Mouse (Mus musculus) MEL (cell line): ENCODE measurements around the gene Tfdp2.

Source experiments
- CHD2 ChIP-seq: IDR thresholded peaks from 2 replicates; pipeline ENCODE4 v1.6.1; 2011; ENCODE audit warnings: low read length, improper control_type of control experiment
- CTCF ChIP-seq, 3 experiments: IDR thresholded peaks in 2 of 3; conservative IDR thresholded peaks in 1 of 3; 2 replicates each; pipeline ENCODE4 v1.5.1; 2011 to 2012; ENCODE audit warnings: low read length in 3 of 3, low read depth in 2 of 3, mild to moderate bottlenecking in 2 of 3, improper control_type of control experiment in 1 of 3, inconsistent platforms in 1 of 3, mixed read lengths in 1 of 3, moderate library complexity in 1 of 3; ENCODE audit not compliant: control insufficient read depth in 1 of 3, insufficient read depth in 1 of 3, poor library complexity in 1 of 3, severe bottlenecking in 1 of 3
- EP300 ChIP-seq, 2 experiments: IDR thresholded peaks; 2 replicates each; pipeline ENCODE4 v1.6.1; 2011; ENCODE audit warnings: improper control_type of control experiment in 2 of 2, low read length in 2 of 2, low read depth in 1 of 2, mild to moderate bottlenecking in 1 of 2
- GABPA ChIP-seq: IDR thresholded peaks from 2 replicates; pipeline ENCODE4 v1.6.1; 2012; ENCODE audit warnings: low read depth, mild to moderate bottlenecking, inconsistent platforms, low read length, improper control_type of control experiment, moderate library complexity
- GATA1 ChIP-seq: IDR thresholded peaks from 2 replicates; pipeline ENCODE4 v1.6.1; 2011; ENCODE audit warnings: low read depth, low read length, improper control_type of control experiment
- MAX ChIP-seq: IDR thresholded peaks from 2 replicates; pipeline ENCODE4 v1.6.1; 2011; ENCODE audit warnings: low read length, improper control_type of control experiment
- NELFE ChIP-seq: IDR thresholded peaks from 2 replicates; pipeline ENCODE4 v1.6.1; 2011; ENCODE audit warnings: low read depth, low read length, improper control_type of control experiment
- NRF1 ChIP-seq: IDR thresholded peaks from 2 replicates; pipeline ENCODE4 v1.6.1; 2014; ENCODE audit warnings: low read depth, mild to moderate bottlenecking, inconsistent platforms, low read length, improper control_type of control experiment, moderate library complexity; ENCODE audit not compliant: poor library complexity, insufficient read depth, severe bottlenecking
- POLR2A ChIP-seq, 2 experiments: IDR thresholded peaks; 2 replicates each; pipeline ENCODE4 v1.6.1; 2011 to 2012; ENCODE audit warnings: low read length in 2 of 2, mild to moderate bottlenecking in 2 of 2, control low read depth in 1 of 2, improper control_type of control experiment in 1 of 2, low read depth in 1 of 2, moderate library complexity in 1 of 2; ENCODE audit not compliant: control insufficient read depth in 1 of 2, insufficient read depth in 1 of 2, poor library complexity in 1 of 2
- POLR2AphosphoS5 ChIP-seq: IDR thresholded peaks from 2 replicates; pipeline ENCODE4 v1.6.1; 2012; ENCODE audit warnings: low read depth, borderline replicate concordance, mild to moderate bottlenecking, inconsistent platforms, low read length, moderate library complexity, mixed read lengths
- USF1 ChIP-seq: IDR thresholded peaks from 2 replicates; pipeline ENCODE4 v1.6.1; 2014; ENCODE audit warnings: low read depth, mild to moderate bottlenecking, inconsistent platforms, low read length, improper control_type of control experiment, moderate library complexity
- USF2 ChIP-seq, 2 experiments: IDR thresholded peaks; 2 replicates each; pipeline ENCODE4 v1.6.1; 2011 to 2012; ENCODE audit warnings: improper control_type of control experiment in 2 of 2, low read length in 2 of 2, borderline replicate concordance in 1 of 2, inconsistent platforms in 1 of 2, low read depth in 1 of 2, mild to moderate bottlenecking in 1 of 2; ENCODE audit not compliant: insufficient read depth in 1 of 2

- TF ChIP-seq POLR2A (IDR thresholded peaks at IDR 0.05; ENCODE audit: control insufficient read depth in 1 of 2, insufficient read depth in 1 of 2, low read depth in 1 of 2, low read length in 2 of 2, poor library complexity in 1 of 2) (no peak), CHD2 (no peak), GABPA (no peak), CTCF (IDR thresholded peaks at IDR 0.05 in 2 of 3, conservative IDR thresholded peaks at IDR 0.05 in 1 of 3; ENCODE audit: control insufficient read depth in 1 of 3, insufficient read depth in 1 of 3, low read depth in 2 of 3, low read length in 3 of 3, poor library complexity in 1 of 3, severe bottlenecking in 1 of 3) (peak in 2 of 3 experiments; percentile 21 to 26; a peak in 2 of 6 replicates), GATA1 (no peak), EP300 (IDR thresholded peaks at IDR 0.05; ENCODE audit: low read depth in 1 of 2, low read length in 2 of 2) (no peak), NRF1 (no peak), NELFE (no peak), POLR2AphosphoS5 (no peak), USF2 (IDR thresholded peaks at IDR 0.05; ENCODE audit: borderline replicate concordance in 1 of 2, insufficient read depth in 1 of 2, low read depth in 1 of 2, low read length in 2 of 2) (no peak), MAX (no peak), USF1 (no peak)
Measured at GRCm38 (mm10) chr9:96261980-96262379, 65.9 kb downstream of the Tfdp2 start.
